Mouse (Mus musculus) CH12.LX (cell line): ENCODE data around the gene Arpc5l.

Experiments used
- CTCF ChIP-seq, 2 experiments: IDR thresholded peaks in 1 of 2; conservative IDR thresholded peaks in 1 of 2; 2 replicates each; pipeline ENCODE4 v1.5.1; 2011 to 2012; ENCODE audit warnings: low read depth in 2 of 2, low read length in 2 of 2, improper control_type of control experiment in 1 of 2, inconsistent platforms in 1 of 2, mild to moderate bottlenecking in 1 of 2, moderate library complexity in 1 of 2
- EP300 ChIP-seq: IDR thresholded peaks from 2 replicates; pipeline ENCODE4 v1.6.1; 2011; ENCODE audit warnings: low read length, improper control_type of control experiment
- IRF4 ChIP-seq: IDR thresholded peaks from 2 replicates; pipeline ENCODE4 v1.6.1; 2014; ENCODE audit warnings: low read depth, mild to moderate bottlenecking, inconsistent platforms, low read length, improper control_type of control experiment
- JUND ChIP-seq: conservative IDR thresholded peaks from 2 replicates; pipeline ENCODE4 v1.6.1; 2011; ENCODE audit warnings: low read depth, low read length, improper control_type of control experiment
- MYC ChIP-seq: IDR thresholded peaks from 2 replicates; pipeline ENCODE4 v1.6.1; 2011; ENCODE audit warnings: low read depth, mild to moderate bottlenecking, improper control_type of control experiment, low read length
- POLR2A ChIP-seq: IDR thresholded peaks from 2 replicates; pipeline ENCODE4 v1.6.1; 2011; ENCODE audit warnings: low read depth, mild to moderate bottlenecking, improper control_type of control experiment, low read length
- SMC3 ChIP-seq: IDR thresholded peaks from 2 replicates; pipeline ENCODE4 v1.6.1; 2011; ENCODE audit warnings: low read depth, low read length, improper control_type of control experiment
- USF1 ChIP-seq: IDR thresholded peaks from 2 replicates; pipeline ENCODE4 v1.6.1; 2014; ENCODE audit warnings: low read depth, mild to moderate bottlenecking, inconsistent platforms, low read length, improper control_type of control experiment

GRCm38 (mm10) chr2:38969650-38970049 lies 35.5 kb upstream of the Arpc5l start:
- TF ChIP-seq POLR2A (no peak), SMC3 (no peak), CTCF (conservative IDR thresholded peaks at IDR 0.05 in 1 of 2, IDR thresholded peaks at IDR 0.05 in 1 of 2; ENCODE audit: low read depth in 2 of 2, low read length in 2 of 2) (no peak), EP300 (no peak), JUND (no peak), MYC (no peak), IRF4 (no peak), USF1 (no peak)
